Mouse (Mus musculus): ENCODE data around the gene Fbxl4.

DNA sequence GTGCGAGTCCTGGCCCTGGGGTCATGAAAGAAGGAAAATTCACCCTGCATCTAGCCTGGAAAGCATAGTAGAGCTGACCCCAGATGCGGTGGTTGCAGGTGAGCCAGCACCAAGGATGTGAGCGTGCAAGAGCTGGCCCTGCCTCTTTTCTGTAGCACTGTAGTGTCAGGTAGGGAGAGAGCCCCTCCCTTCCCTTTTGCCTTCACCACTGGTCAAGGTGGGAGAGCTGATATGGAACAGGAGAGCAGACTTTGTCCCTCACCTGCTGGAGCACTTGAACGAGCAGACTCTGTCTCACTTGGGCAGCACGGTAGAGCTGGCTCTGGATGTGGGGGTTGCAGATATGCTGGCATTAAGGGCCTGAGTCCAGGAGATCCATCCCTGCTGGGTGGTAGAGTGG is 39.7 kb downstream of the Fbxl4 start:
- no peak for TF ChIP-seq FLI1 (IDR thresholded peaks at IDR 0.05; ENCODE audit: low read length)
- TF ChIP-seq GATA1 (IDR thresholded peaks at IDR 0.05; ENCODE audit: borderline replicate concordance, low read length), result no peak
